Mouse (Mus musculus): ENCODE measurements around the gene Fermt1.

Fermt1 gene

GRCm38 (mm10) chr2:132861456-132861855 is 84.2 kb downstream of the Fermt1 start:
- no peak for DNase-seq (ENCODE audit: low spot score in 2 of 2)

DNA sequence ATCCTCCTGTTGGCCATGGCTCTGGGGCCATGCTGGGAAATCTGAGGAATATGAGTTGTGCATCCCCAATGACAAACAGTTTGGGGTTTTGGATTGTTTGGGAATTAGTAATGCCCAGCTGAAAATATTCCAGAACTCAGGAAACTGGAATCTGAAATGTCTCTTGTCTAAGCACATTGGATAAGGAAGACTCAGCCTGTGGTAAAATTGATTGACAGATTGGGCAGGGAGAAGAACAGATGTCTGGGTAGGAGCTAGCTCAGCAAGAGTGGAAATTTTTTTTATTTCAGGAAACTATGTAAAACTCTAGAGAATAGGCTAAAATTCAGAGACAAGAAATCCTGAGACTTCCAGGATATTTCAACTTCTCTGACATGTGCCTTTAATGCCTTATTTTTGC is 85.3 kb downstream of the Fermt1 start:
- DNase-seq (ENCODE audit: low spot score in 2 of 2), result no peak

- no peak for DNase-seq (ENCODE audit: low spot score in 2 of 2)
These were observed 89.4 kb downstream of the Fermt1 start for GRCm38 (mm10) chr2:132856333-132856732.

Measured in right cerebral cortex, postnatal 36 days (tissue).